Mouse (Mus musculus): ENCODE data around the gene Syde2. TPM values are rescaled to one million over a fixed set of nuclear protein-coding genes. Genes with fewer than 3 reads are reported as not detected.
"Not testable (repeated sequence)": the region's sequence is repeated elsewhere in the genome, so short reads cannot be mapped to it uniquely, and the experiment has no call there.

Gene Syde2
- polyA plus RNA-seq, 1 experiment: 23.0 TPM

GRCm38 (mm10) chr3:145993481-145994201, 6.0 kb downstream of the Syde2 start:
- peaks cover 6% of the 10 kb centered on the region for H3K4me1 ChIP-seq (ENCODE audit: control insufficient read depth, insufficient read depth, low read length)
- peaks cover 12% of the 10 kb centered on the region for H3K36me3 ChIP-seq (ENCODE audit: control insufficient read depth, insufficient read depth, low read length, poor library complexity, severe bottlenecking)
- no peak overlapping the region for H3K4me3 ChIP-seq (ENCODE audit: low read depth, low read length)
- no peaks in the 10 kb centered on the region for H3K27me3 ChIP-seq (ENCODE audit: control insufficient read depth, insufficient read depth, low read length, poor library complexity, severe bottlenecking)
- no peak overlapping the region for H3K9ac ChIP-seq (ENCODE audit: low read depth, poor library complexity, severe bottlenecking)
- no peaks in the 10 kb centered on the region for H3K9me3 ChIP-seq (replicated peaks; ENCODE audit: control insufficient read depth, insufficient read depth, low read length, poor library complexity, severe bottlenecking)
- no peak overlapping the region for H3K27ac ChIP-seq (ENCODE audit: insufficient read depth, low read length)
- TF ChIP-seq EP300 (IDR thresholded peaks at IDR 0.05; ENCODE audit: insufficient read depth, low read depth, low read length) (no peak), CTCF (IDR thresholded peaks at IDR 0.05; ENCODE audit: low read depth, low read length) (no peak), POLR2A (IDR thresholded peaks at IDR 0.05; ENCODE audit: insufficient read depth, low read length) (no peak)

GRCm38 (mm10) chr3:145995489-145995888, 7.8 kb downstream of the Syde2 start:
- Histone ChIP-seq H3K36me3 (ENCODE audit: control insufficient read depth, insufficient read depth, low read length, poor library complexity, severe bottlenecking) (peaks cover 15% of the 10 kb centered on the region), H3K27me3 (ENCODE audit: control insufficient read depth, insufficient read depth, low read length, poor library complexity, severe bottlenecking) (no peaks in the 10 kb centered on the region), H3K4me1 (ENCODE audit: control insufficient read depth, insufficient read depth, low read length) (peaks cover 6% of the 10 kb centered on the region), H3K27ac (ENCODE audit: insufficient read depth, low read length) (no peak overlapping the region), H3K9ac (ENCODE audit: low read depth, poor library complexity, severe bottlenecking) (no peak overlapping the region), H3K9me3 (replicated peaks; ENCODE audit: control insufficient read depth, insufficient read depth, low read length, poor library complexity, severe bottlenecking) (no peaks in the 10 kb centered on the region), H3K4me3 (ENCODE audit: low read depth, low read length) (no peak overlapping the region)
- TF ChIP-seq POLR2A (IDR thresholded peaks at IDR 0.05; ENCODE audit: insufficient read depth, low read length) (no peak), CTCF (IDR thresholded peaks at IDR 0.05; ENCODE audit: low read depth, low read length) (no peak), EP300 (IDR thresholded peaks at IDR 0.05; ENCODE audit: insufficient read depth, low read depth, low read length) (no peak)

DNA sequence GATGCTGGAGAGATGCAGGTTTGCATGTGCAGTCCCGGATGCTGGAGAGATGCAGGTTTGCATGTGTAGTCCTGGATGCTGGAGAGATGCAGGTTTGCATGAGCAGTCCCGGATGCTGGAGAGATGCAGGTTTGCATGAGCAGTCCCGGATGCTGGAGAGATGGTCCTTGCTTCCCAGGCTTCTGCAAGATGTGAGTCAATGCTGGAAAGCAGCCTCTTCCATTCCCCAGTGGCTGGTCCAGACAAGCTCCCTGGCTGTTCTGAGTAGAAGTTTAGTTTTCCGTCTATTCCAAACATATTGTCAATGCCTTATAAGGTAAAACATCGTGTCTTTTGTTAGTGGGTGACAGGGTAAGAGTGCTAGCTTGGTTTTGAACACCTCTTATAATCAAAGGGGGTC, 8.9 kb downstream of the Syde2 start:
- H3K36me3 ChIP-seq (ENCODE audit: control insufficient read depth, insufficient read depth, low read length, poor library complexity, severe bottlenecking): peaks cover 21% of the 10 kb centered on the region
- H3K27ac ChIP-seq (ENCODE audit: insufficient read depth, low read length); H3K4me1 ChIP-seq (ENCODE audit: control insufficient read depth, insufficient read depth, low read length); H3K4me3 ChIP-seq (ENCODE audit: low read depth, low read length); H3K9ac ChIP-seq (ENCODE audit: low read depth, poor library complexity, severe bottlenecking); H3K27me3 ChIP-seq (ENCODE audit: control insufficient read depth, insufficient read depth, low read length, poor library complexity, severe bottlenecking); H3K9me3 ChIP-seq (replicated peaks; ENCODE audit: control insufficient read depth, insufficient read depth, low read length, poor library complexity, severe bottlenecking): not testable (repeated sequence)

GRCm38 (mm10) chr3:146004347-146005051, 16.8 kb downstream of the Syde2 start:
- H3K27ac ChIP-seq (ENCODE audit: insufficient read depth, low read length): no peak overlapping the region
- no peak overlapping the region for H3K9ac ChIP-seq (ENCODE audit: low read depth, poor library complexity, severe bottlenecking)
- no peaks in the 10 kb centered on the region for H3K27me3 ChIP-seq (ENCODE audit: control insufficient read depth, insufficient read depth, low read length, poor library complexity, severe bottlenecking)
- TF ChIP-seq CTCF (IDR thresholded peaks at IDR 0.05; ENCODE audit: low read depth, low read length) (no peak), EP300 (IDR thresholded peaks at IDR 0.05; ENCODE audit: insufficient read depth, low read depth, low read length) (no peak), POLR2A (IDR thresholded peaks at IDR 0.05; ENCODE audit: insufficient read depth, low read length) (no peak)
- no peaks in the 10 kb centered on the region for H3K9me3 ChIP-seq (replicated peaks; ENCODE audit: control insufficient read depth, insufficient read depth, low read length, poor library complexity, severe bottlenecking)
- peaks cover 2% of the 10 kb centered on the region for H3K4me1 ChIP-seq (ENCODE audit: control insufficient read depth, insufficient read depth, low read length)
- H3K4me3 ChIP-seq (ENCODE audit: low read depth, low read length): no peak overlapping the region
- peaks cover 39% of the 10 kb centered on the region for H3K36me3 ChIP-seq (ENCODE audit: control insufficient read depth, insufficient read depth, low read length, poor library complexity, severe bottlenecking)

GRCm38 (mm10) chr3:146007872-146008271, 20.2 kb downstream of the Syde2 start:
- no peak overlapping the region for H3K4me3 ChIP-seq (ENCODE audit: low read depth, low read length)
- H3K27me3 ChIP-seq (ENCODE audit: control insufficient read depth, insufficient read depth, low read length, poor library complexity, severe bottlenecking): no peaks in the 10 kb centered on the region
- peaks cover 15% of the 10 kb centered on the region for H3K36me3 ChIP-seq (ENCODE audit: control insufficient read depth, insufficient read depth, low read length, poor library complexity, severe bottlenecking)
- 0 out of 2 replicates have a peak overlapping the region, but pooled peaks have one; percentile 5 for H3K27ac ChIP-seq (ENCODE audit: insufficient read depth, low read length)
- TF ChIP-seq POLR2A (IDR thresholded peaks at IDR 0.05; ENCODE audit: insufficient read depth, low read length): no peak
- no peak for TF ChIP-seq EP300 (IDR thresholded peaks at IDR 0.05; ENCODE audit: insufficient read depth, low read depth, low read length)
- no peak for TF ChIP-seq CTCF (IDR thresholded peaks at IDR 0.05; ENCODE audit: low read depth, low read length)
- H3K4me1 ChIP-seq (ENCODE audit: control insufficient read depth, insufficient read depth, low read length): peaks cover 2% of the 10 kb centered on the region
- no peak overlapping the region for H3K9ac ChIP-seq (ENCODE audit: low read depth, poor library complexity, severe bottlenecking)
- H3K9me3 ChIP-seq (replicated peaks; ENCODE audit: control insufficient read depth, insufficient read depth, low read length, poor library complexity, severe bottlenecking): no peaks in the 10 kb centered on the region

Data from ES-Bruce4 (cell line).